Mouse (Mus musculus): ENCODE results near the gene Ldb3. TPM values are rescaled to one million over a fixed set of nuclear protein-coding genes. Genes with fewer than 3 reads are reported as not detected.
A peak's percentile ranks its signal among the peaks of the same experiment; 100 is the strongest.

The Ldb3 gene
- polyA plus RNA-seq, 1 experiment from 2014 or later: 1.9 TPM

DNA sequence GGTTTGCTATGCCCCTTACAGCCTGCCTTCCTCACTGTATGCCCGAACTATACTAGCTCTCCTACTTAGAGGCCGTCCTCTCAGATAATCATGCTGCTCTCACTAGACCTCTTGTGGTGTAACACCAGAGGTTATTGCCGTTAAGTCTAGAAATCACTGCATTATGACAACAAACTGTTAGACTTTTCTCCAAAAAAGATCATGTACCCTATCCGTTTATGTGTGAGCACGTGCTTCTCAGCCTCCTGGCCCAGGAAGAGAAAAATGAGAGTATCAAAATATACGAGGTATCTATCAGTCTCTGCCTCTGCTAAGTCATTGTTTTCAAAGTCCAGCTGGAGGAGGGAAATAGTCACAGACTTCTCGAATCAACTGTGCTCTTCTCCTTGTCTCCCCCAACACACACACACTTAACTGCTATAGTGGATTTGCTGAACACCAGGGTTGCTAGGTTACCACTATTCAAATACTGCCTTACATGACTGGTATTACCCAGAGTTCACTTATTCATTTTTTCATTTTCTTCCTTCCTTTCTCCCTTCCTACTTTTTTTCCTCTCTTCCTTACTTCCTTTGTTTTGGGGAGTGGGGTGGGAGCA is 79.5 kb downstream of the Ldb3 start:
- Histone ChIP-seq H3K9ac (replicated peaks) (no peak overlapping the region), H3K9me3 (no peaks in the 10 kb centered on the region), H3K27me3 (no peaks in the 10 kb centered on the region), H3K4me3 (replicated peaks) (no peak overlapping the region), H3K4me2 (no peak overlapping the region), H3K27ac (peak overlapping the region; percentile 45; the same call in 1 of the 2 replicates), H3K36me3 (no peaks in the 10 kb centered on the region), H3K4me1 (replicated peaks) (peaks cover 16% of the 10 kb centered on the region)
- no peak for ATAC-seq (ENCODE audit: insufficient number of reproducible peaks, insufficient read depth, low FRiP score, low TSS enrichment, low read depth)
- WGBS: 54% methylated on average over 7 of the region's 7 CpGs

DNA sequence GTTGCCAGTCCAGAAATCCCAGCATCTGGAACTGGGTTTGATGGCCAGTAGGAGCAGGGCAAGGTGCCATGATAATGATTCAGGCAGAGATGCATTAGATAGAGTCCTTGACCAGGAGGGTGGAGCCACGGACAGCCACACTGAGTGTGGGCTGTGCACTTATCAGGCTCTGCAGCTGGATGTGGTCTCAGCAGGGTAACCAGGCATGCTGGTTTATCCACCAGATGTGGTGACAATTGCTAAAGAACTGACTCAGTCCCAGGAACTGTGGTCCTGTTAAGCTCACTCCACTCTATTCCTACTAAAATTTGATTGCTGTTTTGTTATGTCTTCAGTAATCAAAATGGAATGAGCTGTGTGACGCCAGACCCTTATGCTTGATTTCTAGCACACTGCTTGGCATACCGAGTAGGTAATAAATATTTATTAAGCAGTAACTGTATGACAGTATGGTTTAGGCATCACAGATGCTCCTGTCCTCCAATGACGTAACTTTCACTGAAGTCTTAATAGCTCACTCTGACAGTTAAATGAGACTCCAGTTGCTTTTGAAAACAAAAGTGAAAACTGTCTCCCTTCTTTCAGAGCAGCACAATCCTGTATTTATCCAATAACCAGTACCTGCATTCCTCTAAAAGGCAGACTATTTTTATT is 80.2 kb downstream of the Ldb3 start:
- peak; percentile 63 for ATAC-seq (ENCODE audit: insufficient number of reproducible peaks, insufficient read depth, low FRiP score, low TSS enrichment, low read depth)
- H3K9ac ChIP-seq (replicated peaks): no peak overlapping the region
- H3K27ac ChIP-seq: peak overlapping the region; percentile 45; the same call in 1 of the 2 replicates
- peaks cover 16% of the 10 kb centered on the region for H3K4me1 ChIP-seq (replicated peaks)
- no peak overlapping the region for H3K4me2 ChIP-seq
- H3K4me3 ChIP-seq (replicated peaks): no peak overlapping the region
- 21% methylated on average over 4 of the region's 4 CpGs for WGBS
- no peaks in the 10 kb centered on the region for H3K27me3 ChIP-seq
- H3K36me3 ChIP-seq: no peaks in the 10 kb centered on the region
- H3K9me3 ChIP-seq: no peaks in the 10 kb centered on the region

DNA sequence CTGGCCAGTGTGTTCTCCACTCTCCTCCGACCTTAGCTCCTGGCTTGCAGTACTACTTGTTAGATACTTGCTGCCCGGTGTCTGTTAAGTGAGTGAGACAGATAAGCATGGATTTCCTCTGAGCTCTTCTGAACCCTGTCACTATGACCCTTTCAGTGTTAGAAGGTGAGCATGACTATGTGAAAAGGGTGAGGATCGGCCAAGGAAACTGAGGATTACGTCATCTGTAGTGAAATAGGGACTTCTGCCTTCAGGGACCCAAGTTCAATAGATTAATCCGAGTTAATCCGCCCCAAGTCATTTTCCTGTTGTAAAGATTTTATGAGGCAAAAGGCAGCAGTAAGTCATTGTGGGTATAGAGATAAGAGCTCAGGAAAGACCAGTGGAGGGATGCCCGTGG is 83.2 kb downstream of the Ldb3 start:
- Histone ChIP-seq H3K27me3 (no peaks in the 10 kb centered on the region), H3K4me3 (replicated peaks) (no peak overlapping the region), H3K4me1 (replicated peaks) (peaks cover 23% of the 10 kb centered on the region), H3K9me3 (no peaks in the 10 kb centered on the region), H3K36me3 (no peaks in the 10 kb centered on the region), H3K27ac (no peak overlapping the region), H3K4me2 (no peak overlapping the region), H3K9ac (replicated peaks) (no peak overlapping the region)
- ATAC-seq (ENCODE audit: insufficient number of reproducible peaks, insufficient read depth, low FRiP score, low TSS enrichment, low read depth): no peak
- WGBS: 49% methylated on average over 7 of the region's 7 CpGs

DNA sequence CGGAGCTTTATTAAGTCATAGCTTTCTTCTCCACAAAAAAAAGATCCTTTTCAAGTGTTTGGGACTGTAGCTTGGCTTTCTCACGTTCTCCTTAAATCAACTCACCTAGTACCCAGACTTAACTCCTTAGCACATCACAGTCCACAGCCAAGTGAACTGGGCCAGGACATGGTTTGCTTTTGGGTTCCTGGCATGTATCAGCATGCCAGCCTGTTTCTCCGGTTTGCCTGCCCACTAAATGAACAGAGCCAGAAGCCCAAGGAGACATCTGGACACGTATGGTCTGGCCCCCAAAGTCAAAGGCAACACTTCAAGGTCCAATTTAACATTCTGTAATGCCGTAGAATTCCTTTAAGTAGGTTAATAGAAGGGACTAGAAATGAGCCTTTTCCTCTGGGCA is 84.1 kb downstream of the Ldb3 start:
- H3K4me2 ChIP-seq: no peak overlapping the region
- peaks cover 32% of the 10 kb centered on the region for H3K4me1 ChIP-seq (replicated peaks)
- no peaks in the 10 kb centered on the region for H3K36me3 ChIP-seq
- H3K27ac ChIP-seq: no peak overlapping the region
- no peaks in the 10 kb centered on the region for H3K9me3 ChIP-seq
- H3K9ac ChIP-seq (replicated peaks): no peak overlapping the region
- WGBS: 82% methylated on average over 5 of the region's 5 CpGs
- no peak for ATAC-seq (ENCODE audit: insufficient number of reproducible peaks, insufficient read depth, low FRiP score, low TSS enrichment, low read depth)
- H3K4me3 ChIP-seq (replicated peaks): no peak overlapping the region
- H3K27me3 ChIP-seq: no peaks in the 10 kb centered on the region

DNA sequence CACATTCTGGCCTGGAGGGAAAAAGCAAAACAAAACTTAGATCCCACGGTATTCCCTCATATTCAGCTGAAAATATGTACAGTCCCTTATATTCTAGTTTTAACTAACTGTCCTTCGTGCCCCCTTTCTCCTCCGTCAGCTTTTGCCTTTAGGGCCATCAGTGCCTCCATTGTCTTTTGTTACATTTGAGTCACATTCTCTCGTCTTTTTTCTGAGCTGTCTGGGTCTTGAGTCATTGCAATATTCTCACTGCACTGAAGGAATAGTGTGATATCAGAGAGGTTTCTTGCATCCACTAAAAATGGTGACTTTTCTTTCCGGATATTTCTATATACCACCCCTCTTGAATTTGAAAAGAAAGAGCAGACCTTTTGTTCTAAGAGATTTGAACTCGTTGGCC is 84.7 kb downstream of the Ldb3 start:
- WGBS: 63% methylated on average over 6 of the region's 6 CpGs
- Histone ChIP-seq H3K27ac (no peak overlapping the region), H3K4me1 (replicated peaks) (peaks cover 30% of the 10 kb centered on the region), H3K4me3 (replicated peaks) (peak overlapping the region; percentile 88; the same call in 1 of the 2 replicates), H3K4me2 (peak overlapping the region; percentile 65), H3K9me3 (no peaks in the 10 kb centered on the region), H3K36me3 (no peaks in the 10 kb centered on the region), H3K27me3 (no peaks in the 10 kb centered on the region), H3K9ac (replicated peaks) (no peak overlapping the region)
- ATAC-seq (ENCODE audit: insufficient number of reproducible peaks, insufficient read depth, low FRiP score, low TSS enrichment, low read depth): no peak

DNA sequence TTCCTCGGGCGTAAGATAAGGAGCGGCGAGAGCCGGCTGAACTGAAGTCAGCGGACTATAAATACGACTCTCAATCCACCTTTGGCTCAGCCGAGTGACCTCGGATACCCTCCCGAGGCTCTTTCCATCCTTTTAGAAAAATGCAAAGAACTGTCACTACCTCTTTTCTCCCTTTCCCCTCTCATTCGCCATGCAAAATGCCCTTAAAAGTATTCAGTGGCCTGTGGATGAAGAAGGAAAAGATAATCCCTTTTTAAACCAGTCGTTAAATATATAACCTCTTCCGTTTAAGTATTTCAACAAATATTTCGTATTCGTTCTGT is 85.2 kb downstream of the Ldb3 start, which contains the start of gene Bmpr1a:
Gene Bmpr1a (minus strand): TSS at position 17 of the 323 bp plus-strand sequence.
- H3K4me2 ChIP-seq: peak within 1 kb of the TSS; percentile 65
- peak within 1 kb of the TSS; percentile 99 for H3K9ac ChIP-seq (replicated peaks)
- H3K4me3 ChIP-seq (replicated peaks): peak within 1 kb of the TSS; percentile 88
- peak within 1 kb of the TSS; percentile 99 for H3K27ac ChIP-seq
- no peaks in the 10 kb centered on the region for H3K36me3 ChIP-seq
- 6% methylated on average over 15 of the region's 15 CpGs for WGBS
- ATAC-seq (ENCODE audit: insufficient number of reproducible peaks, insufficient read depth, low FRiP score, low TSS enrichment, low read depth): no peak
- peaks cover 29% of the 10 kb centered on the region for H3K4me1 ChIP-seq (replicated peaks)
- no peaks in the 10 kb centered on the region for H3K9me3 ChIP-seq
- H3K27me3 ChIP-seq: no peaks in the 10 kb centered on the region

DNA sequence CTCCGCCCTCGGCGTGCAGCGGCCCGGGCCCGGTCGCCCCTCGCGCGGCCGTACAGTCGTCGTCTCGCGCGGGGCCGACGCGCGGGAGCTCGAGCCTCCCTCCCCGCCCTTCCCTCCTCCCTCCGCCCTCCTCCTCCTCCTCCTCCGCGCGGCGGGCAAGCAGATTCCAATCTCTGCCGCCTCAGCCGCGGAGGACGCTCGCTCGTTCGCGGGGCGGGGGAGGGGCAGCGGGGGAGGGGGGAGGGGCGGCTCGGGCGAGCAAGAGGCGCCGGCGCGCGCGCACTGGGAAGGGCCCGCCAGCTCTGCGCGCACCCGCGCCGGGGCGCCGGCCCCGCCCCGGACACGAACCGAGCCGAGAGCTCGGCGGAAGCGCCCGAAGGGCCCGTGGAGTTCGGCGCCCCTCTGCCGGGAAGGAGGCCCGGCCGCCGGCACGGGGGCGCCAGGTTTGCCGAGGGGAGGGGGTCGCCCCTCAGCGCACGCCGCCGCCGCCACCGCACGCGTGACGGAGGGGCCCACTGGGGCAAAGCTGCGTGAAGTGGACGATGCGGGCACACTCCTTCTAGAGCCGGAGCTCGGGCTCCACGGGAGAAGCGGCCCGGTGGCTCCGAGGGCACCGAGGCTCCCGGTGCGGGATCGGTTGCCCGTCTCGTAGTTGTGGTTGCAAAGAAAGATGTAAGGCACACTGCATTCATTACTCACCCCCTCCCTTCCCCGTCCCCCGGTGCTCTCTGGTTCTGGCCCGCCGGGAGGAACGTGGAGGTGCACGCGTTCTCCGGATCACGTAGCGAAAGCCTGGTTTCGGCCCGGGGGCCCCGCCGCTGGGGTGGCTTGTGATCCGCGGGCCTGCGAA is 85.8 kb downstream of the Ldb3 start:
- peak overlapping the region; percentile 99 for H3K27ac ChIP-seq
- no peaks in the 10 kb centered on the region for H3K27me3 ChIP-seq
- H3K4me2 ChIP-seq: peak overlapping the region; percentile 65
- H3K9me3 ChIP-seq: no peaks in the 10 kb centered on the region
- peak overlapping the region; percentile 99 for H3K9ac ChIP-seq (replicated peaks)
- ATAC-seq (ENCODE audit: insufficient number of reproducible peaks, insufficient read depth, low FRiP score, low TSS enrichment, low read depth): peak; percentile 86
- H3K36me3 ChIP-seq: no peaks in the 10 kb centered on the region
- H3K4me1 ChIP-seq (replicated peaks): peaks cover 28% of the 10 kb centered on the region
- H3K4me3 ChIP-seq (replicated peaks): peak overlapping the region; percentile 88
- under 1% methylated on average over 76 of the region's 115 CpGs for WGBS

DNA sequence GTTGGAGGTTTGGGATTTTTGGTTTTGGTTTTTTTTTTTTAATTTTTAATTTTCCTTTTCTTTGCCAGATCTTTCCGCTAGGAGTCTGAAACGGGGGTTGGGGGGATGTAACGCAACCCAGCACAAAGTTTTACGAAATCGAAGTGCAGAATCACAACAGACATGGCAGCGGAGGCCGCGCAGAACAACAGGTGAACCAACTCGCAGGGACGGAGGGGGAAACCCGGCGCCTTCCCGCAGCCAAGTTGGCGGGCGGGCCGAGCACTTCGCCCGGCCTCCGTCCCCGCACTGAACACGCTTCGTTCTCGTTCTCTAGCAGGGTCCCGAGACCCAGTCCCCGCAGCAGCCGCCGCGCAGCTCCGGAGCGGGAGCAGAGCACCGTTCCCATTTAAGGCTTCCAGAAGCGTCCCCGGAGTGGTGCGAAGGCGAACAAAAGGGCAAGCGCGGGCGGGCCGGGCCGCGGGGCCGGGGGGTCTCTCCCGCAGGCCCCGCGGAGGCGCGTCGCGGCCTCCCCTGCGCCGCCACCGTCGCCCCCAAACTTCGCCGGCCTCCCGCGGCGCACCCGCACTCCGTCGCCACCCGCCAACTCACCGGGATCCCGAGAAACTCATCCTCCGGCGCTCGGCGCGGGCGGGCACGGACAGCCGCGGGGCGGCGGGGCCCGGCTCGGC is 86.5 kb downstream of the Ldb3 start:
- Histone ChIP-seq H3K36me3 (no peaks in the 10 kb centered on the region), H3K4me3 (replicated peaks) (peak overlapping the region; percentile 88), H3K27ac (peak overlapping the region; percentile 99), H3K9me3 (no peaks in the 10 kb centered on the region), H3K4me1 (replicated peaks) (peaks cover 33% of the 10 kb centered on the region), H3K27me3 (no peaks in the 10 kb centered on the region), H3K9ac (replicated peaks) (peak overlapping the region; percentile 99), H3K4me2 (peak overlapping the region; percentile 65)
- peak; percentile 7; the same call in 1 of the 2 replicates for ATAC-seq (ENCODE audit: insufficient number of reproducible peaks, insufficient read depth, low FRiP score, low TSS enrichment, low read depth)
- under 1% methylated on average over 77 of the region's 77 CpGs for WGBS

DNA sequence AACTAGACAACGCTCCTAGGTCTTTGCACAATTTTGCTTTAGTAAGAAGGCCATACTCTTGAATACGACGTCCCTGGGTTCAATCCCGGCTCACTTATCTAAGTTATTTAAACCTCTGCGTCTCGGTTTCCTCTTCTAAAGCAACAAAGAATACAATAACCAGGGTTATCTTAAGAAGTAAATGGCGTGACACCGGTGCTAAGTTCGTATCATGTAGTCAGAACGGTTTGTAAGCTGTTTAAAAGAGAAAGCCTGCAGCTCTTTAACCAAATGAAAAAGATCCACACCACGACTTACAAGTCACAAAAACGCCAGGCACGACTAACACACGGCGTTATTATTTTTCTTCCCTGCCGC is 87.1 kb downstream of the Ldb3 start:
- Histone ChIP-seq H3K27ac (peak overlapping the region; percentile 99), H3K4me1 (replicated peaks) (peaks cover 33% of the 10 kb centered on the region), H3K9ac (replicated peaks) (peak overlapping the region; percentile 99), H3K27me3 (no peaks in the 10 kb centered on the region), H3K36me3 (no peaks in the 10 kb centered on the region), H3K9me3 (no peaks in the 10 kb centered on the region), H3K4me2 (peak overlapping the region; percentile 65), H3K4me3 (replicated peaks) (peak overlapping the region; percentile 88)
- 1% methylated on average over 16 of the region's 16 CpGs for WGBS
- no peak for ATAC-seq (ENCODE audit: insufficient number of reproducible peaks, insufficient read depth, low FRiP score, low TSS enrichment, low read depth)

DNA sequence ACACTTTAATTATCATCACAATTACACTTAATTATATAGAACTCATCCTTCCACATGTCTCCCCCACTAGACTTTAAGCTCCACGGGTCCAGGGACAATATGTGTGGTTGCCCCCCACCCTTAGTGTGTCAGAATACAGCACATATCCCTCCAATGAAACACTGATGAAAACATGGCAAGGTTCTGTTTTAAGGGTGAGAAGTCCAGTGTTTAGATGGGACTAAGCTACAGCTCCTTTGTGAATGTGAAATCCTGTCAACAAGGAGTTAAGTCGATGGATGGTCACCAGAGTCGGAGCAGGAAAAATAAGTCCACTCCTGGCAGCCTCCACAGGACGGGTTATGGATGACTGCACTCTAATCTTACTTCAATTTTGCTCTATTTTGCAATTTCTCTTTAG is 88.2 kb downstream of the Ldb3 start:
- peak overlapping the region; percentile 42; the same call in 1 of the 2 replicates for H3K9ac ChIP-seq (replicated peaks)

DNA sequence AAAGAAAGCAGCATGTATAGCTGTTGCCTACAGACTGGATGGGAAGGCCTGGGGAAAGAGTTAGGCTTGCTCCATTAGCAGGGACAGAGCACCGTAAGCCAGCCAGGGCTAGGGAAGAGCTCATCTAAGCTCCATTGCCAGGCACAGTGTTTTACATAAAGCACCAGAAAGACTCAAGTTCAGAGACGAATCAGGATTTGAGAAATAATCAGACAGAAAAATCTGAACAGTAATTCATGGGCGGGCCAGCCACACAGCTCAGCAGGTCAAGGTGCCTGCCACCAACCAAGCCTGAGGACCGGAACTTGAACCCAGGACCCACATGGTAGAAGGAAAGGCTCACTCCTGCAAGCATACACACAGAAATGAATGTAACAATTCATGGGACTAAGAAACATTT is 88.8 kb downstream of the Ldb3 start:
- H3K9me3 ChIP-seq: no peaks in the 10 kb centered on the region
- H3K36me3 ChIP-seq: no peaks in the 10 kb centered on the region
- no peak overlapping the region for H3K9ac ChIP-seq (replicated peaks)
- 74% methylated on average over 4 of the region's 4 CpGs for WGBS
- peak overlapping the region; percentile 88; the same call in 1 of the 2 replicates for H3K4me3 ChIP-seq (replicated peaks)
- no peaks in the 10 kb centered on the region for H3K27me3 ChIP-seq
- peaks cover 43% of the 10 kb centered on the region for H3K4me1 ChIP-seq (replicated peaks)
- no peak overlapping the region for H3K27ac ChIP-seq
- ATAC-seq (ENCODE audit: insufficient number of reproducible peaks, insufficient read depth, low FRiP score, low TSS enrichment, low read depth): no peak
- peak overlapping the region; percentile 65 for H3K4me2 ChIP-seq

More for the DNA sequence above, 88.2 kb downstream of the Ldb3 start:
- ATAC-seq (ENCODE audit: insufficient number of reproducible peaks, insufficient read depth, low FRiP score, low TSS enrichment, low read depth): no peak
- H3K4me3 ChIP-seq (replicated peaks): peak overlapping the region; percentile 88
- no peaks in the 10 kb centered on the region for H3K27me3 ChIP-seq
- no peaks in the 10 kb centered on the region for H3K9me3 ChIP-seq
- 17% methylated on average over 4 of the region's 4 CpGs for WGBS
- H3K36me3 ChIP-seq: no peaks in the 10 kb centered on the region
- H3K4me2 ChIP-seq: peak overlapping the region; percentile 65
- no peak overlapping the region for H3K27ac ChIP-seq
- peaks cover 43% of the 10 kb centered on the region for H3K4me1 ChIP-seq (replicated peaks)
